Mouse (Mus musculus): ENCODE measurements around the gene Rab42. TPM values are rescaled to one million over a fixed set of nuclear protein-coding genes. Genes with fewer than 3 reads are reported as not detected.

Gene Rab42
- total RNA-seq, 2 experiments from 2014 or later: 1.1 TPM

Other genes starting within 250 kb of the Rab42 start
- under 1 TPM in 1 of 2 experiments, not detected in 1; 0.10 TPM for gene Gm10300, start 228.7 kb downstream of the Rab42 start, total RNA-seq (2021)
- 100 to 1,000 TPM in 1 of 2 experiments, 10 to 100 TPM in 1; 86.0 to 131 TPM for gene Epb41, start 228.1 kb downstream of the Rab42 start, total RNA-seq (2021)
- under 1 TPM; 0.24 to 0.30 TPM for gene Oprd1, start 158.9 kb downstream of the Rab42 start, total RNA-seq (2021)
- gene Ythdf2, start 91.1 kb downstream of the Rab42 start, total RNA-seq (2021): 10 to 100 TPM; 40.0 to 42.4 TPM
- gene Gmeb1, start 41.8 kb downstream of the Rab42 start, total RNA-seq (2021): 10 to 100 TPM; 14.5 TPM
- gene Taf12, start 29.0 kb downstream of the Rab42 start, total RNA-seq (2021): 10 to 100 TPM; 21.8 to 28.0 TPM
- gene Trnau1ap, start 26.2 kb upstream of the Rab42 start, total RNA-seq (2021): 10 to 100 TPM; 28.3 to 29.5 TPM
- 10 to 100 TPM; 13.9 to 17.0 TPM for gene Rcc1, start 50.2 kb upstream of the Rab42 start, total RNA-seq (2021)
- gene Phactr4, start 119.1 kb upstream of the Rab42 start, total RNA-seq (2021): 10 to 100 TPM; 29.2 to 29.4 TPM
- gene Med18, start 160.5 kb upstream of the Rab42 start, total RNA-seq (2021): 1 to 10 TPM; 6.7 to 7.1 TPM
- 1 to 10 TPM; 4.5 to 5.5 TPM for gene Sesn2, start 207.1 kb upstream of the Rab42 start, total RNA-seq (2021)
- gene Atpif1, start 230.3 kb upstream of the Rab42 start, total RNA-seq (2021): 100 to 1,000 TPM; 546 to 631 TPM
- gene Dnajc8, start 232.2 kb upstream of the Rab42 start, total RNA-seq (2021): 10 to 100 TPM; 71.0 to 77.5 TPM

Data from heart, postnatal 10 days (tissue).